Comparison of ENCODE assay signal across 8 mouse cellular contexts in the genomic region with DNA sequence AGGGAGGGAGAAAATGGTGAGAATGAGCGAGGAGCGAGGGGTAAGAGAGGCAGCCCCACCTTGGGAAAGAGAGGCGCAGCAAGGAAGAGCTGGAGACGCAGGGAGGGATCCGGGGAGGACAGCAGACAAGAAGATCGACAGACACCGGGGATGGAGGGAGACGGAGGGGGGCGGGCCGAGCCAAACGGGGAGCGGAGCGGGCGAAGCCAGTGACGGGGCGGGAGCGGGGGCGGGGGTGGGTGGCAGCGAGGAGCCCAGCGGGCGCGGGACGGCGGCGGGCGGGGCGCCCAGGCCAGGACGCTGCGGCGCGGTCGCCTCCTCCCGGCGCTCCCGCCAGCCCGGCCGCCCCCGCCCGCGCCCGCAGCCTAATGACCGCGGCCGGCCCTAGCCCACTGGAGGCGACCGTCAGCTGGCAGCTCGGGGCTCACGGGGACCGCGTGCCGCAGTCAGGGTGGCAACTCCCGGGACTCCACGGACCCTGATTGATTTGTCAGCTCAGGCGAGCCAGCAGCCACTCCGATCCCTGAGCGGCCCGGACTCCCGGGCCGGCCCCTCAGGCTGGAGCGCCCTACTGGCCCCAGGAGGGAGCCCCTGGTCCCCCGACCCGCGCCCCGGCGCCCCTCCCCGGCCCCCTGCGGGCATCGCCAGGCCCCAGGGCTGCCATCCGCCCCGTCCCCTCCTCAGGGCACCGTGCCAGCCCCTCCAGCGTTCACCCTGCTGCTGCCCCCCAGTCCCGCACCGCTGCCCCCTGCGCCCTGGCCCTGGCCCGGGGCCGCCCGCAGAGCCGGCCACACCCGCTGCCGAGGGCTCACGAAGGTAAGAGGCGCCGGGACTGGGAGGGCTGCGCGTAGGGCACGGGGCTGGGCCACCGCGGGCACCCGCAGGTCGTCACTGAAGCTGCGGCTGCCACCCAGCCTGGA. TPM values are rescaled to one million over a fixed set of nuclear protein-coding genes. Genes with fewer than 3 reads are reported as not detected.
DNase-seq lines count a peak whose midpoint lies in the region; ATAC-seq and TF ChIP-seq lines count a peak whose summit lies in the region.

A gene (plus strand): TSS at position 292 of the 920 bp plus-strand sequence.

- H3K9ac ChIP-seq in kidney, embryonic 15.5 days: peak within 1 kb of the TSS; percentile 19
- H3K9ac ChIP-seq in forebrain, embryonic 11.5 days (ENCODE audit: low read length): peak within 1 kb of the TSS; percentile 97
- H3K9ac ChIP-seq in midbrain, embryonic 12.5 days (replicated peaks): peak within 1 kb of the TSS; percentile 85

- in situ Hi-C loops in Patski (cut with MboI; ENCODE audit: low pct_unique_long_range_greater_than_20kb): no loop called here

- TF ChIP-seq CTCF in Patski (IDR thresholded peaks at IDR 0.05): no peak

- H3K9me3 ChIP-seq in kidney, embryonic 15.5 days (replicated peaks): no peaks in the 10 kb centered on the region
- no peaks in the 10 kb centered on the region for H3K9me3 ChIP-seq in forebrain, embryonic 11.5 days (ENCODE audit: control insufficient read depth, low read length)
- no peaks in the 10 kb centered on the region for H3K9me3 ChIP-seq in midbrain, embryonic 12.5 days

- under 1% methylated on average over 53 of the region's 92 CpGs for WGBS in kidney, embryonic 15.5 days
- whole genome bisulfite sequencing in forebrain, embryonic 11.5 days: under 1% methylated on average over 69 of the region's 92 CpGs
- WGBS in midbrain, embryonic 12.5 days: under 1% methylated on average over 71 of the region's 92 CpGs

- peak within 1 kb of the TSS; percentile 44 for H3K4me3 ChIP-seq in kidney, embryonic 15.5 days (replicated peaks)
- H3K4me3 ChIP-seq in forebrain, embryonic 11.5 days (ENCODE audit: low read depth, low read length): peak within 1 kb of the TSS; percentile 76
- H3K4me3 ChIP-seq in midbrain, embryonic 12.5 days: peak within 1 kb of the TSS; percentile 61

- H3K4me2 ChIP-seq in kidney, embryonic 15.5 days: peak within 1 kb of the TSS; percentile 84
- peak within 1 kb of the TSS; percentile 92 for H3K4me2 ChIP-seq in forebrain, embryonic 11.5 days (ENCODE audit: low read depth, low read length, severe bottlenecking)
- H3K4me2 ChIP-seq in midbrain, embryonic 12.5 days (replicated peaks): peak within 1 kb of the TSS; percentile 68

- no peak within 1 kb of the TSS for H3K27ac ChIP-seq in kidney, embryonic 15.5 days
- H3K27ac ChIP-seq in forebrain, embryonic 11.5 days (ENCODE audit: low read depth, low read length): peak within 1 kb of the TSS; percentile 81
- peak within 1 kb of the TSS; percentile 93 for H3K27ac ChIP-seq in midbrain, embryonic 12.5 days (replicated peaks)

- POLR2A ChIA-PET in Patski (lab: Charles Lee): no interaction called here

- peak; percentile 58; the same call in 1 of the 2 replicates for ATAC-seq in kidney, embryonic 15.5 days (replicated peaks; ENCODE audit: low FRiP score)
- ATAC-seq in Patski: peak; percentile 52
- peak; percentile 67 for ATAC-seq in forebrain, embryonic 11.5 days (replicated peaks; ENCODE audit: low FRiP score)
- ATAC-seq in midbrain, embryonic 12.5 days (ENCODE audit: low FRiP score, low read depth): peak; percentile 64

- no peak for DNase-seq in kidney, adult 8-10 months
- no peak for DNase-seq in Patski (ENCODE audit: low read depth, low spot score)
- peak; percentile 83 for DNase-seq in forebrain, embryonic 11.5 days (ENCODE audit: low spot score)
- DNase-seq in kidney, postnatal 10 days: peak; percentile 38
- no peak for DNase-seq in thymus, postnatal 0 days (ENCODE audit: low spot score)
- no peak for DNase-seq in urinary bladder, adult 2 months (ENCODE audit: low spot score)

- no peaks in the 10 kb centered on the region for H3K36me3 ChIP-seq in kidney, embryonic 15.5 days
- H3K36me3 ChIP-seq in forebrain, embryonic 11.5 days (ENCODE audit: control insufficient read depth, insufficient read depth, low read length): no peaks in the 10 kb centered on the region
- no peaks in the 10 kb centered on the region for H3K36me3 ChIP-seq in midbrain, embryonic 12.5 days

- CTCF ChIA-PET in Patski (lab: Charles Lee): interaction anchor here (1.4 kb wide), 1 partner anchor 10 kb away, joined by 3 read pairs; no protein-coding TSS in a partner anchor

- peaks cover 98% of the 10 kb centered on the region for H3K27me3 ChIP-seq in kidney, embryonic 15.5 days
- peaks cover 24% of the 10 kb centered on the region for H3K27me3 ChIP-seq in Patski
- peaks cover 38% of the 10 kb centered on the region for H3K27me3 ChIP-seq in forebrain, embryonic 11.5 days (ENCODE audit: control insufficient read depth, insufficient read depth, low read length)
- peaks cover 91% of the 10 kb centered on the region for H3K27me3 ChIP-seq in midbrain, embryonic 12.5 days

- H3K4me1 ChIP-seq in kidney, embryonic 15.5 days: peaks cover 17% of the 10 kb centered on the region
- H3K4me1 ChIP-seq in forebrain, embryonic 11.5 days (replicated peaks; ENCODE audit: control insufficient read depth, insufficient read depth, low read length): peaks cover 10% of the 10 kb centered on the region
- H3K4me1 ChIP-seq in midbrain, embryonic 12.5 days: peaks cover 33% of the 10 kb centered on the region

RNA-seq across cellular contexts. Expression of the gene that starts here (rescaled TPM):
- 0.10 TPM in 1 of 2 replicates, not detected in the other for polyA plus RNA-seq in kidney, embryonic 15.5 days (2015; fragmentation: Nextera tagmentation; extraction: Ambion mirVana)
- polyA plus RNA-seq in Patski (2021): 4.3 TPM
- 175 and 195 TPM in 2 replicates for polyA plus RNA-seq in forebrain, embryonic 11.5 days (2014; fragmentation: Nextera tagmentation; extraction: Ambion mirVana)
- polyA plus RNA-seq in midbrain, embryonic 12.5 days (2016; fragmentation: Nextera tagmentation; extraction: Ambion mirVana): 110 and 133 TPM in 2 replicates
- polyA plus RNA-seq in thymus, postnatal 0 days (2015; fragmentation: Nextera tagmentation; extraction: Ambion mirVana): 0.05 and 0.17 TPM in 2 replicates
- polyA plus RNA-seq in urinary bladder, adult 2 months (2012; rRNA removed): 0.12 TPM in 1 of 2 replicates, not detected in the other

Comparison
In these comparisons a context has a peak if more than half of its experiments do, and no peak if none do; other contexts are left out.
1. RNA of the gene that starts here (polyA plus RNA-seq): 175 to 195 TPM in forebrain, embryonic 11.5 days and 110 to 133 TPM in midbrain, embryonic 12.5 days; 4.3 TPM in Patski (single experiment), 0.05 to 0.17 TPM in thymus, postnatal 0 days, 0.10 TPM in kidney, embryonic 15.5 days and 0.12 TPM in urinary bladder, adult 2 months; every median in the first group is over 10 times any median in the second.
2. DNase-seq: peak in forebrain, embryonic 11.5 days (single experiment) and kidney, postnatal 10 days (single experiment); none in kidney, adult 8-10 months (0 of 2), Patski (single experiment), thymus, postnatal 0 days (single experiment) and urinary bladder, adult 2 months (single experiment).
3. Peak in ATAC-seq, H3K4me3 ChIP-seq, H3K9ac ChIP-seq and H3K4me2 ChIP-seq in kidney, embryonic 15.5 days; RNA of the gene not detected or under 1 TPM.
4. H3K9ac ChIP-seq: peak in every context shown above with its lines; median percentile 97 in forebrain, embryonic 11.5 days; 85 in midbrain, embryonic 12.5 days; 19 in kidney, embryonic 15.5 days.
5. Peak in every context shown above with its lines, with median percentiles within 50 percentile points of each other: ATAC-seq, H3K4me2 ChIP-seq and H3K4me3 ChIP-seq.